Mouse (Mus musculus): ENCODE results near the gene Ccnjl. TPM values are rescaled to one million over a fixed set of nuclear protein-coding genes. Genes with fewer than 3 reads are reported as not detected.

The Ccnjl gene
- total and polyA plus RNA-seq, 3 experiments: not detected

- Histone ChIP-seq H3K9me3 (replicated peaks; ENCODE audit: insufficient read depth, low read length) (no peaks in the 10 kb centered on the region), H3K9ac (ENCODE audit: control insufficient read depth, low read depth, low read length, poor library complexity, severe bottlenecking) (no peak overlapping the region), H3K79me2 (ENCODE audit: control insufficient read depth, insufficient read depth, low read length, poor library complexity) (no peaks in the 10 kb centered on the region), H3K4me1 (ENCODE audit: control insufficient read depth in 1 of 2, insufficient read depth in 2 of 2, low read length in 2 of 2) (peaks cover 2 to 12% of the 10 kb centered on the region in 2 experiments), H3K27ac (ENCODE audit: control insufficient read depth, low read depth, low read length) (no peak overlapping the region), H3K36me3 (ENCODE audit: control insufficient read depth in 1 of 2, insufficient read depth in 2 of 2, low read length in 2 of 2) (peaks cover 0 to 7% of the 10 kb centered on the region in 2 experiments; a peak in 2 of 4 replicates), H3K27me3 (ENCODE audit: control insufficient read depth in 1 of 2, insufficient read depth in 2 of 2, low read length in 2 of 2) (peaks cover 0 to 1% of the 10 kb centered on the region in 2 experiments; a peak in 1 of 4 replicates), H3K4me3 (ENCODE audit: control insufficient read depth in 1 of 2, insufficient read depth in 1 of 2, low read depth in 2 of 2, low read length in 2 of 2) (no peak overlapping the region)
- peak; percentile 83 for DNase-seq (ENCODE audit: low read depth, low spot score)
- TF ChIP-seq SMC3 (IDR thresholded peaks at IDR 0.05; ENCODE audit: low read depth, low read length) (peak; percentile 77), GATA1 (IDR thresholded peaks at IDR 0.05; ENCODE audit: low read depth, low read length) (peak; percentile 94), EP300 (IDR thresholded peaks at IDR 0.05; ENCODE audit: low read depth in 1 of 2, low read length in 2 of 2) (0 out of 4 replicates have a peak, but pooled peaks of 1 of the 2 experiments have one; percentile 18), USF1 (IDR thresholded peaks at IDR 0.05; ENCODE audit: low read depth, low read length) (no peak), ZC3H11A (IDR thresholded peaks at IDR 0.05; ENCODE audit: low read depth, low read length) (peak; percentile 33), CTCF (IDR thresholded peaks at IDR 0.05 in 2 of 3, conservative IDR thresholded peaks at IDR 0.05 in 1 of 3; ENCODE audit: control insufficient read depth in 1 of 3, insufficient read depth in 1 of 3, low read depth in 2 of 3, low read length in 3 of 3, poor library complexity in 1 of 3, severe bottlenecking in 1 of 3) (peak; percentile 92 to 96 (median 95)), ETS1 (IDR thresholded peaks at IDR 0.05; ENCODE audit: low read depth, low read length) (no peak), HCFC1 (IDR thresholded peaks at IDR 0.05; ENCODE audit: low read depth, low read length) (no peak), CHD2 (IDR thresholded peaks at IDR 0.05; ENCODE audit: low read length) (no peak), BHLHE40 (IDR thresholded peaks at IDR 0.05; ENCODE audit: borderline replicate concordance, low read depth, low read length) (0 out of 2 replicates have a peak, but pooled peaks have one; percentile 9), MAX (IDR thresholded peaks at IDR 0.05; ENCODE audit: low read length) (peak; percentile 31; the same call in 1 of the 2 replicates), RAD21 (IDR thresholded peaks at IDR 0.05; ENCODE audit: low read depth, low read length) (peak; percentile 66)
Observed at GRCm38 (mm10) chr11:43492663-43493062, 35.9 kb upstream of the Ccnjl start.

DNA sequence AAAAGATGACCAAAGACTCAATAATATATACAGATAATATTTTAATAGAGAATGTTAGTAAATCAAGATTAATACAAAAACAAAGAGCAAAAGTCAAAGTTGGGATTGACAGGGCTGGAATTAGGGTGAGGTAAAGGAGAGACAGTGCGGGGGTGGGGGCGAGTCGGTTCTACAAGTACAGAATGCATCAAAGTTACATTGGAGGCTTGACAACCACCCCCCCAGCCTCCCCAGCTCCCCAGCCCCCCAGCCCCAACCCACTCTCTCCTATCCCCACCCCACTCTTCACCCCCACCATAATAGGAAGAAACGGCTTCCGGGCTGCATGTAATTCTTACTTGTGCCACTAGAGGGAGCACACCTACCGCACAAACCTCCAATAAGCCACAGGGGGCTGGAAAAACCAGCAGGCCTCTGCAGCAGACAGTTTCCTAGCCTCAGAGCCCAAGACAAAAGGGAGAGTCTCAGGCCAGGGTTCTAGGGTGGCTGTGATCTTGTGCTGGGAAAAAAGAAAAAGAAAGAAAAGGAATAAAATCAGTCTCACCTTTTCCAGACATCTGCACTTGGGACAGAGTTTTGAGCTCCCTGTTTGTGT is 34.7 kb upstream of the Ccnjl start:
- Histone ChIP-seq H3K4me3 (ENCODE audit: control insufficient read depth in 1 of 2, insufficient read depth in 1 of 2, low read depth in 2 of 2, low read length in 2 of 2) (peak overlapping the region in 1 of 2 experiments; percentile 22; a peak in 1 of 4 replicates), H3K9ac (ENCODE audit: control insufficient read depth, low read depth, low read length, poor library complexity, severe bottlenecking) (no peak overlapping the region), H3K27me3 (ENCODE audit: control insufficient read depth in 1 of 2, insufficient read depth in 2 of 2, low read length in 2 of 2) (peaks cover 0 to 1% of the 10 kb centered on the region in 2 experiments; a peak in 1 of 4 replicates), H3K9me3 (replicated peaks; ENCODE audit: insufficient read depth, low read length) (no peaks in the 10 kb centered on the region), H3K27ac (ENCODE audit: control insufficient read depth, low read depth, low read length) (no peak overlapping the region), H3K79me2 (ENCODE audit: control insufficient read depth, insufficient read depth, low read length, poor library complexity) (no peaks in the 10 kb centered on the region), H3K36me3 (ENCODE audit: control insufficient read depth in 1 of 2, insufficient read depth in 2 of 2, low read length in 2 of 2) (peaks cover 0 to 7% of the 10 kb centered on the region in 2 experiments; a peak in 2 of 4 replicates), H3K4me1 (ENCODE audit: control insufficient read depth in 1 of 2, insufficient read depth in 2 of 2, low read length in 2 of 2) (peaks cover 2 to 12% of the 10 kb centered on the region in 2 experiments)
- peak; percentile 89 for DNase-seq (ENCODE audit: low read depth, low spot score)
- TF ChIP-seq MAX (IDR thresholded peaks at IDR 0.05; ENCODE audit: low read length) (0 out of 2 replicates have a peak, but pooled peaks have one; percentile 26), POLR2AphosphoS5 (IDR thresholded peaks at IDR 0.05; ENCODE audit: borderline replicate concordance, low read depth, low read length) (no peak), E2F4 (IDR thresholded peaks at IDR 0.05; ENCODE audit: borderline replicate concordance, low read depth, low read length) (no peak), USF2 (IDR thresholded peaks at IDR 0.05; ENCODE audit: borderline replicate concordance in 1 of 2, insufficient read depth in 1 of 2, low read depth in 1 of 2, low read length in 2 of 2) (no peak), MYB (IDR thresholded peaks at IDR 0.05; ENCODE audit: low read depth, low read length) (no peak), MXI1 (IDR thresholded peaks at IDR 0.05; ENCODE audit: low read depth, low read length) (no peak), USF1 (IDR thresholded peaks at IDR 0.05; ENCODE audit: low read depth, low read length) (no peak), TAL1 (IDR thresholded peaks at IDR 0.05; ENCODE audit: low read length) (no peak), ZMIZ1 (IDR thresholded peaks at IDR 0.05; ENCODE audit: low read depth, low read length) (no peak), ETS1 (IDR thresholded peaks at IDR 0.05; ENCODE audit: low read depth, low read length) (peak; percentile 33; the same call in 1 of the 2 replicates), NELFE (IDR thresholded peaks at IDR 0.05; ENCODE audit: low read depth, low read length) (no peak; the same call in 1 of the 2 replicates), ZKSCAN1 (IDR thresholded peaks at IDR 0.05; ENCODE audit: low read depth, low read length) (no peak), UBTF (IDR thresholded peaks at IDR 0.05; ENCODE audit: borderline replicate concordance, insufficient read depth, low read depth, low read length) (no peak), ZNF384 (IDR thresholded peaks at IDR 0.05; ENCODE audit: low read depth, low read length) (peak; percentile 42; the same call in 1 of the 2 replicates), SIN3A (IDR thresholded peaks at IDR 0.05; ENCODE audit: low read length) (peak; percentile 46; the same call in 1 of the 2 replicates), RCOR1 (IDR thresholded peaks at IDR 0.05; ENCODE audit: low read depth, low read length) (0 out of 2 replicates have a peak, but pooled peaks have one; percentile 23), MYC (IDR thresholded peaks at IDR 0.05; ENCODE audit: low read depth, low read length) (no peak), KAT2A (conservative IDR thresholded peaks at IDR 0.05; ENCODE audit: low read depth, low read length) (no peak), CHD1 (IDR thresholded peaks at IDR 0.05; ENCODE audit: low read depth, low read length) (no peak), GABPA (IDR thresholded peaks at IDR 0.05; ENCODE audit: low read depth, low read length) (no peak), CHD2 (IDR thresholded peaks at IDR 0.05; ENCODE audit: low read length) (no peak; the same call in 1 of the 2 replicates), EP300 (IDR thresholded peaks at IDR 0.05; ENCODE audit: low read depth in 1 of 2, low read length in 2 of 2) (0 out of 4 replicates have a peak, but pooled peaks of 1 of the 2 experiments have one; percentile 10)
